Mouse (Mus musculus) kidney, embryonic 16.5 days (tissue): ENCODE results near the gene Hist1h1d. TPM values are rescaled to one million over a fixed set of nuclear protein-coding genes. Genes with fewer than 3 reads are reported as not detected.

Experiments
- ATAC-seq: fragments of 200-750 bp; cut with Nextera tagmentation; 2 replicates; pipeline ENCODE4 v1.8.0; 2017; ENCODE audit warnings: moderate TSS enrichment; ENCODE audit not compliant: low FRiP score, low TSS enrichment
- H3K27ac ChIP-seq: fragments of 300-500 bp; sonication (generic); 2 replicates; pipeline ENCODE4 v1.5.1; 2014; ENCODE audit warnings: low read length
- H3K27me3 ChIP-seq: fragments of 300-500 bp; sonication (generic); 2 replicates; pipeline ENCODE4 v1.6.1; 2014; ENCODE audit warnings: low read length, control low read depth, mixed read lengths; ENCODE audit not compliant: insufficient read depth
- H3K36me3 ChIP-seq: fragments of 300-500 bp; sonication (generic); 2 replicates; pipeline ENCODE4 v1.6.1; 2014; ENCODE audit warnings: low read length, control low read depth, mixed read lengths; ENCODE audit not compliant: insufficient read depth
- H3K4me1 ChIP-seq: fragments of 300-500 bp; sonication (generic); 2 replicates; pipeline ENCODE4 v1.6.1; 2014; ENCODE audit warnings: low read length, control low read depth, mixed read lengths; ENCODE audit not compliant: insufficient read depth
- H3K4me2 ChIP-seq: fragments of 300-500 bp; sonication (generic); replicated peaks from 2 replicates; pipeline ENCODE4 v1.6.1; 2014; ENCODE audit warnings: low read depth, low read length
- H3K4me3 ChIP-seq: fragments of 300-500 bp; sonication (generic); 2 replicates; pipeline ENCODE4 v1.5.1; 2014; ENCODE audit warnings: mild to moderate bottlenecking, low read length
- H3K9ac ChIP-seq: fragments of 300-500 bp; sonication (generic); replicated peaks from 2 replicates; pipeline ENCODE4 v1.6.1; 2014; ENCODE audit warnings: low read length
- H3K9me3 ChIP-seq: fragments of 300-500 bp; sonication (generic); 2 replicates; pipeline ENCODE4 v1.6.1; 2016; ENCODE audit warnings: low read length, control low read depth
- WGBS: fragments of 180-500 bp; shearing (Covaris S2); extraction: QIAGEN DNeasy Blood & Tissue Kit; methylation state at CpG from one replicate; pipeline ENCODE4 v1.1.7; 2014; 5-methylcytosine and 5-hydroxymethylcytosine counted together
- polyA plus RNA-seq: library from polyadenylated mRNA; unstranded; fragments of >200 nt; fragmentation: Nextera tagmentation; extraction: Ambion mirVana; gene quantifications from 2 replicates; pipeline ENCODE4 v1.2.1, GENCODE M21; 2015

The Hist1h1d gene
- polyA plus RNA-seq, 1 experiment from 2014 or later, result 0.37 TPM

- Histone ChIP-seq H3K4me1 (peaks cover 10% of the 10 kb centered on the region), H3K27me3 (no peaks in the 10 kb centered on the region), H3K27ac (peak overlapping the region; percentile 86), H3K9ac (peak overlapping the region; percentile 65), H3K4me3 (peak overlapping the region; percentile 75), H3K4me2 (peak overlapping the region; percentile 94), H3K36me3 (no peaks in the 10 kb centered on the region), H3K9me3 (no peaks in the 10 kb centered on the region)
- WGBS, result 0% methylated on average over 19 of the region's 19 CpGs
- ATAC-seq, result peak; percentile 74
Observed at GRCm38 (mm10) chr13:23516822-23517602, 36.0 kb upstream of the Hist1h1d start.

GRCm38 (mm10) chr13:23517603-23518294 lies 35.3 kb upstream of the Hist1h1d start:
- H3K4me1 ChIP-seq, result peaks cover 10% of the 10 kb centered on the region
- no peaks in the 10 kb centered on the region for H3K36me3 ChIP-seq
- H3K27me3 ChIP-seq, result no peaks in the 10 kb centered on the region
- H3K4me3 ChIP-seq, result peak overlapping the region; percentile 75
- peak overlapping the region; percentile 86 for H3K27ac ChIP-seq
- H3K9me3 ChIP-seq, result no peaks in the 10 kb centered on the region
- peak; percentile 92 for ATAC-seq
- under 1% methylated on average over 27 of the region's 27 CpGs for WGBS
- peak overlapping the region; percentile 65 for H3K9ac ChIP-seq
- H3K4me2 ChIP-seq, result peak overlapping the region; percentile 94

GRCm38 (mm10) chr13:23518295-23518603 lies 34.8 kb upstream of the Hist1h1d start:
- Histone ChIP-seq H3K4me1 (peaks cover 10% of the 10 kb centered on the region), H3K27ac (0 out of 2 replicates have a peak overlapping the region, but pooled peaks have one; percentile 38), H3K4me2 (peak overlapping the region; percentile 94), H3K36me3 (no peaks in the 10 kb centered on the region), H3K27me3 (no peaks in the 10 kb centered on the region), H3K9ac (peak overlapping the region; percentile 56), H3K9me3 (no peaks in the 10 kb centered on the region), H3K4me3 (peak overlapping the region; percentile 75)
- under 1% methylated on average over 6 of the region's 6 CpGs for WGBS
- no peak for ATAC-seq

- peak overlapping the region; percentile 72; the same call in 1 of the 2 replicates for H3K27ac ChIP-seq
- H3K4me1 ChIP-seq, result peaks cover 10% of the 10 kb centered on the region
- peak overlapping the region; percentile 55 for H3K4me3 ChIP-seq
- WGBS, result 0% methylated on average over 6 of the region's 6 CpGs
- H3K9me3 ChIP-seq, result no peaks in the 10 kb centered on the region
- H3K36me3 ChIP-seq, result no peaks in the 10 kb centered on the region
- peak; percentile 47; the same call in 1 of the 2 replicates for ATAC-seq
- peak overlapping the region; percentile 70 for H3K4me2 ChIP-seq
- peak overlapping the region; percentile 58 for H3K9ac ChIP-seq
- no peaks in the 10 kb centered on the region for H3K27me3 ChIP-seq
Observed at GRCm38 (mm10) chr13:23518885-23519284, 34.2 kb upstream of the Hist1h1d start.

- under 1% methylated on average over 10 of the region's 10 CpGs for WGBS
Observed at GRCm38 (mm10) chr13:23519416-23519815, 33.6 kb upstream of the Hist1h1d start.

GRCm38 (mm10) chr13:23521703-23522102 lies 31.4 kb upstream of the Hist1h1d start:
- Histone ChIP-seq H3K4me2 (peak overlapping the region; percentile 28), H3K4me3 (peak overlapping the region; percentile 15), H3K9me3 (no peaks in the 10 kb centered on the region), H3K27me3 (no peaks in the 10 kb centered on the region), H3K36me3 (no peaks in the 10 kb centered on the region), H3K4me1 (peaks cover 11% of the 10 kb centered on the region; the same call in 1 of the 2 replicates), H3K27ac (no peak overlapping the region), H3K9ac (no peak overlapping the region)
- 2% methylated on average over 14 of the region's 14 CpGs for WGBS
- ATAC-seq, result no peak

More at GRCm38 (mm10) chr13:23519416-23519815, 33.6 kb upstream of the Hist1h1d start:
- Histone ChIP-seq H3K9me3 (no peaks in the 10 kb centered on the region), H3K36me3 (no peaks in the 10 kb centered on the region), H3K27ac (peak overlapping the region; percentile 72; the same call in 1 of the 2 replicates), H3K4me2 (peak overlapping the region; percentile 70), H3K4me1 (peaks cover 10% of the 10 kb centered on the region), H3K4me3 (peak overlapping the region; percentile 55), H3K9ac (peak overlapping the region; percentile 58), H3K27me3 (no peaks in the 10 kb centered on the region)
- 0 out of 2 replicates have a peak, but pooled peaks have one; percentile 39 for ATAC-seq

- H3K4me2 ChIP-seq, result no peak overlapping the region
- H3K4me1 ChIP-seq, result peaks cover 18% of the 10 kb centered on the region
- no peak overlapping the region for H3K27ac ChIP-seq
- no peaks in the 10 kb centered on the region for H3K27me3 ChIP-seq
- no peak overlapping the region for H3K9ac ChIP-seq
- ATAC-seq, result no peak
- no peak overlapping the region for H3K4me3 ChIP-seq
- no peaks in the 10 kb centered on the region for H3K9me3 ChIP-seq
- no peaks in the 10 kb centered on the region for H3K36me3 ChIP-seq
- WGBS, result 49% methylated on average over 5 of the region's 5 CpGs
Observed at GRCm38 (mm10) chr13:23523976-23524375, 29.1 kb upstream of the Hist1h1d start.

- 10% methylated on average over 5 of the region's 5 CpGs for WGBS
- no peak overlapping the region for H3K27ac ChIP-seq
- H3K9me3 ChIP-seq, result no peaks in the 10 kb centered on the region
- ATAC-seq, result no peak
- peaks cover 20% of the 10 kb centered on the region for H3K4me1 ChIP-seq
- H3K27me3 ChIP-seq, result no peaks in the 10 kb centered on the region
- H3K36me3 ChIP-seq, result no peaks in the 10 kb centered on the region
- no peak overlapping the region for H3K9ac ChIP-seq
- no peak overlapping the region for H3K4me3 ChIP-seq
- H3K4me2 ChIP-seq, result no peak overlapping the region
Observed at GRCm38 (mm10) chr13:23524654-23525053, 28.4 kb upstream of the Hist1h1d start.

GRCm38 (mm10) chr13:23525901-23526300 lies 27.2 kb upstream of the Hist1h1d start:
- H3K4me3 ChIP-seq, result peak overlapping the region; percentile 54
- H3K27ac ChIP-seq, result no peak overlapping the region
- ATAC-seq, result no peak
- no peaks in the 10 kb centered on the region for H3K36me3 ChIP-seq
- H3K4me2 ChIP-seq, result peak overlapping the region; percentile 55
- no peaks in the 10 kb centered on the region for H3K9me3 ChIP-seq
- peak overlapping the region; percentile 54 for H3K9ac ChIP-seq
- peaks cover 15% of the 10 kb centered on the region for H3K4me1 ChIP-seq
- WGBS, result 2% methylated on average over 10 of the region's 10 CpGs
- H3K27me3 ChIP-seq, result no peaks in the 10 kb centered on the region
